Mouse (Mus musculus) brown adipose tissue, adult 24 weeks (tissue): ENCODE results near the gene Papola. TPM values are rescaled to one million over a fixed set of nuclear protein-coding genes. Genes with fewer than 3 reads are reported as not detected.
"Not testable (repeated sequence)": the region's sequence is repeated elsewhere in the genome, so short reads cannot be mapped to it uniquely, and the experiment has no call there.

Experiments
- H3K27ac ChIP-seq: fragments of 200-500 bp; replicated peaks from 2 replicates; pipeline ENCODE4 v1.5.1; 2012; ENCODE audit warnings: low read depth, mild to moderate bottlenecking, low read length
- H3K4me1 ChIP-seq: fragments of 200-500 bp; 2 replicates; pipeline ENCODE4 v1.6.1; 2012; ENCODE audit warnings: low read length, mixed read lengths; ENCODE audit not compliant: control insufficient read depth, insufficient read depth, insufficient read length
- H3K4me3 ChIP-seq: fragments of 200-500 bp; 2 replicates; pipeline ENCODE4 v1.5.1; 2012; ENCODE audit warnings: low read depth, mild to moderate bottlenecking, low read length, moderate library complexity; ENCODE audit not compliant: insufficient read depth
- polyA plus RNA-seq: library from polyadenylated mRNA; stranded (reverse); fragments of >200 nt; gene quantifications from 2 replicates; pipeline ENCODE4 v1.2.4, GENCODE M21; 2012; ENCODE audit not compliant: missing spikeins, insufficient read depth, insufficient read length

Gene Papola
- polyA plus RNA-seq, 1 experiment, result 86.2 TPM

DNA sequence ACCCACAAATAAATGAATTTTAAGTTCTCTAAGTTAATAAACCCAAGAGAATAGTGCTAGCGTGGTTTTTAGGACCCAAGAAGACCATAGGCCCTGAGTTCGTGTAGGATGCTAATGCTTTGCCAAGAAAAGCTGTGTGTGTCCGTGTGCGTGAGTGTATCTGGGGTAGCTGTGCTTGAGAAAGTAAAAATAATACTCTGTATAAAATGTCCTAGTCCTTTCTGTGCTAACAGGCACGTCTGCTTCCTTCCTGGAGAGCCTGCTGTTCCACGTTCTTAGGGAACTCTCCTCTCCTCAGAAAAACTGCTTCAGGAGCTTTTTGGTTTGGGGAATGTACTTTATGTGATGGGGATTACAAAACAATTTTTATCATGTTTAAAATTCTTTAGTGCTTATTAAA lies 48.0 kb downstream of the Papola start:
- no peak overlapping the region for H3K27ac ChIP-seq
- no peak overlapping the region for H3K4me3 ChIP-seq
- H3K4me1 ChIP-seq, result no peaks in the 10 kb centered on the region

DNA sequence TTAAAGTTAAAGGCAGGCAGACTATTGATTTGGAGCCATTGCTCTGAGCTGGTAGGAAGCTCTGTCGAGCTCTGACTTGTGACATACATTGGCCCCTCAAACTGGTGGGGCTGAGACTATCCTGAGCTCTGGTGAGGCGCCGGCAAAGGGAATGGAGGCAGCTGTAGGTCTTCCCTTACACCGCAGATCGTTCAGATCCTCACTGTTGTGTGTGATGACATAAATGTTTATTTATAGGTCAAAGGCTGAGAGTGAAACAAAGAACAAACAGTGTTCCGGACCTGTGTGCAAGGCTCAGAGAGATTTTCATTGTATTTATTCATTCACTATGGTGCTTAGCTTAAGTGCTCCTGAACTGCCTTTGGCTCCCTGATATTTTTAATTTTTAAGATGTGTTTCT lies 50.4 kb downstream of the Papola start:
- Histone ChIP-seq H3K4me1 (no peaks in the 10 kb centered on the region), H3K27ac (no peak overlapping the region), H3K4me3 (no peak overlapping the region)

DNA sequence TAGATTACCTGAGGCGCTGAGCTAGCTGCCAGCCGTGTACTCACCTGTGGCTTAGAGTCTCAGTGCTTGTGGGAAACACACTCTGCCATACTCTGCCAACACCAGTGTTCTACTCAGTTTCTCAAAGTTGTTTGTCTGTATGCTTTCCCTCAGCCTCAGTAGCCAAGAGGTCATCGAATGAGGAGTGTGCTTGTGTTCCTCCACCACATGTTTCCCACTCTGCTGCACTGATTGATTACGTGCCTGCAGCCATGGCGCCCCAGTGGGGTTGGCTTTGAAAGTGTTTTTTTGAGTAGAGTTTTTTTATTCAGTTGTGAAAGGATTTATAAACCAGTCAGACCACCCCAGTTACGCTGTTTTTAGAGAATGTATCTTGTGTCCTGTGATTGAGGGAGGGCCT lies 51.1 kb downstream of the Papola start:
- Histone ChIP-seq H3K4me3 (no peak overlapping the region), H3K4me1 (no peaks in the 10 kb centered on the region), H3K27ac (no peak overlapping the region)

DNA sequence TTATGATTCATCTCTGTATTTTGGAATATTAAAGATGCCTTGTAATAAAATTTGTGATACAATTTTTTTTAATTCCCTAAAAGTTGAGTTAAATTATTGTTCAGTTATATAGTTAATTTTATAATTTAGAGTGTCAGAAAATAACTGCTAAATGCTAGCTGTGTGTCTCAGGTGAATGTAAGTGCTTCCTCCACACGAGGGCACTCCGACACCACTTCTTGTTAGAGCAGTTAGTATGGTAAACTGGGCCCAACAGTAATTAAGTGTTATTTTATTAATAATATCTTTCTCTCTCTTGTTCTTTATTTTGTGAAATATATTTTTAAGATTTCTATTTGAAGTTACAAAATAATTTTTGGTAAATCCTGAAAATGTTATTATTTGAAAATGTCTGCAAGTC lies 51.7 kb downstream of the Papola start:
- no peaks in the 10 kb centered on the region for H3K4me1 ChIP-seq
- no peak overlapping the region for H3K27ac ChIP-seq
- no peak overlapping the region for H3K4me3 ChIP-seq

DNA sequence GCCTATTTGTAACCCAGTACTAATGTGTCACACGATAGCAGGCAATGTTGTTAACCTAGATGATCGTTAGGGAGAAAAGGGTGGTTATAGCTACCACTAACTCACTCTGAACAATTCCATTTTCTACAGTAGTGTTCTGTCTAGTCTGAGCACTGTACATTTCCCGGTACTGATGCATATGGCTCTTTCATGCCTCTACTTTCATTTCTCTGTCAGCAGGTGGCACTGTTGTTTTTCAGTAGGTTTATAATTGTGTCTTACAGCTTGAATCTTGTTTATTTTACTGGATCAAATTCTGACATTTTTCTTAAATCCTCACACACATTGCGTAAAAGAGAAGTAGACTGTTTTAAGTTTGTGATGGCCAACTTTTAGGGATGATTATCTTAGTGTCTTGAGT lies 54.6 kb downstream of the Papola start:
- Histone ChIP-seq H3K27ac (no peak overlapping the region), H3K4me3 (no peak overlapping the region), H3K4me1 (no peaks in the 10 kb centered on the region)

DNA sequence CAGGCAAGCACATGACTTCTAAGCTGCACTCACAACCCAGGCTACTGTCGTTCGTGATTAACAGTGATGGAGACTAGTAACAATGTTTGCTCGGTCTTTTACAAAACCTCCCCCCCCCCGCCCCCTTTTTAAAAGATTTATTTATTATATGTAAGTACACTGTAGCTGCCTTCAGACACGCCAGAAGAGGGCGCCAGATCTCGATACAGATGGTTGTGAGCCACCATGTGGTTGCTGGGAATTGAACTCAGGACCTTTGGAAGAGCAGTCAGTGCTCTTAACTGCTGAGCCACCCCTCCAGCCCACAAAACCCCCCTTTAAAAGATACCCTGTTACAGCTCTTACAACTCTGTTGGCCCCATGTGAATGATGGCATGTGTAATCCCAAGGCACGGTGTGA lies 56.1 kb downstream of the Papola start:
- not testable (repeated sequence) for H3K4me3 ChIP-seq, H3K4me1 ChIP-seq, H3K27ac ChIP-seq

DNA sequence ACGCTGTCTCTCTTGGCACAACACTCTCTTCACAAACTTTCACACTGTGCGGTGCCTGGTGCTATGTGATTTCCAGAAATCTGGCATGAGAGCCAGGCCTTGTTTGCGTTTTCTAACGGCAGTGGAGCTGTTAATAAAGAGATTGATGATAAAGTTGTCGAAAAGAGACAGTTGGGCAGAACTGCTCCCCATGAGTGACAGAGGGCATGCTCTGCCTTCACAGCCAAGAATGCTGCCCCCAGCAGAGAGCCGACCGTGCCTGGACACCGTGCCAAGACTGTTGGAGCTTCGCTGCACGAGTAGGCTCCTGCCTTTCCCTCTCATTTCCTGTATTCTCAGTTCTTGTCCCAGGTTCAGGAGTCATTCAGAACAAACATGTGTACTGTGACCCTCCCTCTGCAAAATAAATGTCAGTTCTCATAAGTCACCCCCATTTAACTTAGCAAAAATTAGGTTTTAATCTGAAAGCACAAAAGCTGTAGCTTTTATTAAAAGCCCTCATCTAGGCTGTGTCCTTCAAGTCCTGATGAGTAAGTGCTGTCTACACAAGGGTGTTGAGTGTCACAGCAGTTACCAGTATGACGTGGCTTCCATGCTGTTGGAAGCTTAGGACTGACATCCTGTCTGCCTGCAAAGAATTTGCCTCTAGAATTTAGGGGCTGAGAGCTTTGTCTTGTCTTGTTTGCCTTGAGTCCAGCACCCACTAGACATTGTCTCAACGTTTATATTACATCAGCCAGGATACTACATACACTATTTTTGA lies 58.9 kb downstream of the Papola start:
- no peak overlapping the region for H3K4me3 ChIP-seq
- no peaks in the 10 kb centered on the region for H3K4me1 ChIP-seq
- no peak overlapping the region for H3K27ac ChIP-seq

DNA sequence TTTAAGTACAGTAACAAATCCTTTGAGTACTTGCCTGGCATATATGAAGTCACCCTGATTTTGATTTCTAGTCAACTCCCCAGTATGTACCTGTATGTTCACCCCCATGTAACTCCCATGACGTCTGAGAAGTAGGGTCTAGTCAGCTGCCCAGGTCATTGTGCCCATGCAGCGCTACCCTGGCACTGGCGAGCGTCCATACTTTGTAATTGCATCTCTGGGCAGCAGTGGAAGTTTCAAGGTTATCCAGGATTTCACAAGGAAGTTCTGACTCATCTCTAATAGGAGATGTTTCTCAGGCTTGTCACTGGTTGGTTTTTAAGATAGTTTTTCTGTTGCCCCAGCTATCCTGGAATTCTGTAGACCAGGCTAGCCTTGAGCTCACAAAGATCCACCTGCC lies 59.9 kb downstream of the Papola start:
- H3K27ac ChIP-seq, result no peak overlapping the region
- no peaks in the 10 kb centered on the region for H3K4me1 ChIP-seq
- no peak overlapping the region for H3K4me3 ChIP-seq

DNA sequence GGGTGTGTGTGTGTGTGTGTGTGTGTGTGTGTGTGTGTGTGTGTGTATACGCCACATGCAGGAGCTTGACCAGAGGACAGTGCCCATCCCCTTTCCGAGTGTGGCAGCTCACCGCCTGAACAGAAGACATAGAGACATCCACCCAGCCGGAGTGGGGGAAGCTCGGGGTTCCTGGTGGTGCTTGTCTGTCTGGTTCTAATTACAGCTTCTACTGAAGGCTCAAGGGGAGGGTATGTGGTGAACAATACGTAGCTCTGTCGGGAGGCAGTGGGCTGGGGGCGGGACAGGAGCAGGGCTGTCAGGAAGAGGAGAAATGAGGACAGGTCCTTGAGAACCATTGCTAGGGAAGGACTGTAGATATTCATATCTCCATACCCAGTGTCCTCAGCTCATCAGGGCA lies 64.6 kb downstream of the Papola start:
- H3K27ac ChIP-seq, result no peak overlapping the region
- no peak overlapping the region for H3K4me3 ChIP-seq
- no peaks in the 10 kb centered on the region for H3K4me1 ChIP-seq

DNA sequence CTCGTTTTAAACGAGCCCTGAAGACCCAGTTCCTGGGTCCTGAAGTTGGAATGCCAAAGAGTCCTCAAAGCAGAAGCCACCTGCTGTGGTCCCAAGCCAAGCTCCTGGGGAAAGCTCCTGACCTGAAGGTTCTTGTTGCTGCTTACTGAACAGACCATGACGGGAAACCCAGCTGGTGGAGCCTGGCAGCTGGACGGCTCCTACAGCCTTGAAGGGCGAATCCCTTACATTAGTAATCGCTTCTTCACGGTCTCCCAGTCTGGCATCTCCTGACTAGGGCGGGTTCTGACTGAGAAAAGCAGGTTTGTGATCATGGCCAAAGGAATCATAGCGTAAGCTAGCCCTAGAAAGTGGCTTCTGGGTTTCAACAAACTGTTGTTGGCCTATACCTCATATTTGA lies 66.2 kb downstream of the Papola start:
- H3K4me1 ChIP-seq, result no peaks in the 10 kb centered on the region
- no peak overlapping the region for H3K4me3 ChIP-seq
- no peak overlapping the region for H3K27ac ChIP-seq

DNA sequence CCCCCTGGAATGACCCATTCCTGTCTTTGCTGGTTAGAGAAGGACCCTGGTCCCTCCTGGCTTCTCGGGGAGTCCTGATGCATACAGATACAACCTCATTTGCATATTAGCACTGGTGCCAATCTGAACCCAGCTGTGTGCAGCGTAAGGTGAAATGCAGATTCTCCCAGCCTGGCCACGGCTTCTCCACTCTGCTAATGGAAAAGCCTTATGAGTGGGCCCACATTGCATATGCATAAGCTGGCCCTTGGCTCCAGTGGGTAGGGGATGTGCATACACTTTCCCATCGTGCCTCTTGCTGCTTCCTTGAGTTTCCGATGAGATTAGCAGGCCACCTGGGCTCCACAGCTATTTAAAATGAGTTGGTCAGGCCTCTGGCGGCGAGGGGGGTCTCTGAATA lies 68.3 kb downstream of the Papola start:
- Histone ChIP-seq H3K4me1 (no peaks in the 10 kb centered on the region), H3K4me3 (no peak overlapping the region), H3K27ac (no peak overlapping the region)

DNA sequence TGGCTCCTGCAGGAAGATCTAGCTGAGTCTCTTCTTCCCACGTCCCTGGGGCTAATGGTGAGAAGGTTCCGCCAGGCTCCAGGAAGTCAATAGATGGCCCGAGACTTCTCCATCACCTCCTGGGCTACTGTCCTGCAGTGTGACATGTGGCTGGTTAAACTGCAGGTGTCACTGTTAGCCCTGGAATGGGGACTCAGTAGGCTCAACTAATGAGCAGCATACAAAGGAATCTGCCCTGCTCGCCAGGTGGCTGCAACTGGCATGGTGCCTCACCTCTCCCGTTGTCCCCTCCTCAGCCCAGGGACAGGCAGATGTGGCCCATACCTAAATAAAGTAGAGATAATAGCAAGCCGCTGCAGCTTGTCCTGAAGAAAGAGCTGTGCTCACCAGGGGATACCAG lies 70.1 kb downstream of the Papola start:
- H3K4me1 ChIP-seq, result no peaks in the 10 kb centered on the region
- no peak overlapping the region for H3K4me3 ChIP-seq
- H3K27ac ChIP-seq, result no peak overlapping the region

DNA sequence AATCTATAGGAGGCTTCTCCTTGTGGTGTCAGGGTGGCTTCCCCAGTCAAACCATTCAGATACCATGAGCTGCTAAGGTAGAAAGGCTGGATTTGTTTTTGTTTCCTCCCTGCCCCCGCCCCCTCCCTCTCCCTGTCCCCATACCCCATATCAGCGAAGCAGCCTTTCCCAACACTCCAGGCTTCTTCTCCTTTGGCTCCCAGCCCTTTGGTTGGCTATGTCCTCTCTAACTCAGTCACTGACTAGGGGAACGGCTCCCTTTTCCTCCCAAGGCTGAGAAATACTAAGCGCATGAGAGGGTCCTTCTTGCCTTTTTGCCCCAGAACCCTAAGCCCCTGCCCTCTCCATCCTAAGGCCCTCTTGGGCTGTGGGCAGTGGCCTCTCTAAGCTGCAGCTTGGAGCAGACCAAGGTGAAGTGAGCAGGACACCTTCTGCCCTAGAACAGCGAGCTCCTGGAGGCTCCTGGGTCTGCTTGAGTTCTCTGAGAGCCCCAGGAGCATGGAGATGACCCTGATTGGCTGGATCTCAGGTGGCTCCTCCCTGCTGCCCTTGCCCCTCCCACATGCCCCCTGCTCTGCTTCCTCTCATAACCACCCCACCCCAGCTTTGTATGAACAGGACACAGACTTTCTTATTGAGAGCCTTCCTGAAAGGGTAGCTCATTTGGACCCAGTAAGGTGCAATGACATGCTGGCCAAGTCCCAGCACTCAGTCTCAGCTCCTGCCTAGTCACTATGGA lies 73.6 kb downstream of the Papola start:
- peak overlapping the region; percentile 48 for H3K27ac ChIP-seq
- no peak overlapping the region for H3K4me3 ChIP-seq
- H3K4me1 ChIP-seq, result no peaks in the 10 kb centered on the region

DNA sequence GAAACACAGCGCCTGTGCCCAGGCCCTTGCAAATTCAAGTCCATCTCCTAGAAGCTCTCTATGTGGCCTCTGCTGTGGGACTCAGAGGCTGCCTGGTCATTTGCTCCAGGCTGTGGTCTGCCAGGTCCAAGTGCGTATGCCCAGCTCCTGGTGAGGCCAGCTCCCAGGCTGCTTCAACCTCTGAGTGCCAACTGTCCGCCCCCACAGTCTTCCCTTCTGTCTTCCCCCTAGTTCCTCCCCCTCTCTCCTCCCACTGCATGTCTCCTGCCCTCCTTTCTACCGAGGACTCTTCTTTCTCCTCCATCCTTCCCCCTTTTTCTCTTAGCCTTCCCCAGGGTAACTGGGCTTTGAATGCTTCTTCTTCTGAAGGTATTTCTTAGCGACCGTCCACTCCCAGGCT lies 77.6 kb downstream of the Papola start:
- H3K4me3 ChIP-seq, result no peak overlapping the region

DNA sequence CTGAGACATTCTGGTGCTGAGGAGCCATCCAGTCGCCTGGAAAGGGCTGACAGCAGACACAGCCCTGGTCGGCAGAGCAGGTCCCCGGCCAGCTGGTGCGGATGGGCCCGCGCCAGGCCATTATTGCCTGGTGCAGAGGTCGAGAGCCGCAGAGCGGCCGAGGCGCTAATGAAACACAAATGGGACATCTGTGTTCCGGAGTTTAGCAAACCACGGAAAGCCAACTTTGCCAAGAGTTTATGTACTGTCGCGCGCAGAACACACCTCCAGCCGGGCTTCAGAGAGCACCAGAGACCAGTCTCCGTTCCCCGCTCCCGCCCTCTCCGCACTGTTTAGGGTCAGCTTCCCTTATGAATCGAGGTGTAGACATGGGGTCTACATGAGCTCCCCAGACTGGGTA lies 78.1 kb downstream of the Papola start:
- H3K4me3 ChIP-seq, result no peak overlapping the region
- H3K4me1 ChIP-seq, result no peaks in the 10 kb centered on the region
- no peak overlapping the region for H3K27ac ChIP-seq

More for the DNA sequence above, 77.6 kb downstream of the Papola start:
- Histone ChIP-seq H3K4me1 (no peaks in the 10 kb centered on the region), H3K27ac (no peak overlapping the region)

DNA sequence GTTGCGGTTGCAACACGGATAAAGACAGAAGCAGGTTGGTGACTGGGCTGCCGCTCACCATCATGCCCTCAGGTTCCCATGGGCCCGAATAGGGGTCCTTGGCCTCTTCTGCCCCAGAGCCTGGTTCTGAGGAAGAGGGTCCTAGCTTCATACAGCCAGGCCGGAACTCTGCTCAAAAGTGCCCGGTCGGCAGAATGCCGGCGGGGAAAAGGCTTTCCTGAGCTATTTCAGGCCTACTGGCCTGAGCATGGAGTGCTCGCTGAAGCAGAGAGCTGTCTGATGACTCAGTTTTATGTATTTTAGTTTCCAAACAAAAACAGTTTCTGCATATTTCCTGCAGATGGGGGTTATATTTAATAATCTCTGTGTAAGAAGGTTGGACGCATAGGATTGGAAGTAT lies 78.9 kb downstream of the Papola start:
- Histone ChIP-seq H3K4me3 (no peak overlapping the region), H3K4me1 (no peaks in the 10 kb centered on the region), H3K27ac (no peak overlapping the region)
